Mouse (Mus musculus): ENCODE results near the gene Nr2e3.
"Not testable (repeated sequence)": the region's sequence is repeated elsewhere in the genome, so short reads cannot be mapped to it uniquely, and the experiment has no call there.

The Nr2e3 gene

DNA sequence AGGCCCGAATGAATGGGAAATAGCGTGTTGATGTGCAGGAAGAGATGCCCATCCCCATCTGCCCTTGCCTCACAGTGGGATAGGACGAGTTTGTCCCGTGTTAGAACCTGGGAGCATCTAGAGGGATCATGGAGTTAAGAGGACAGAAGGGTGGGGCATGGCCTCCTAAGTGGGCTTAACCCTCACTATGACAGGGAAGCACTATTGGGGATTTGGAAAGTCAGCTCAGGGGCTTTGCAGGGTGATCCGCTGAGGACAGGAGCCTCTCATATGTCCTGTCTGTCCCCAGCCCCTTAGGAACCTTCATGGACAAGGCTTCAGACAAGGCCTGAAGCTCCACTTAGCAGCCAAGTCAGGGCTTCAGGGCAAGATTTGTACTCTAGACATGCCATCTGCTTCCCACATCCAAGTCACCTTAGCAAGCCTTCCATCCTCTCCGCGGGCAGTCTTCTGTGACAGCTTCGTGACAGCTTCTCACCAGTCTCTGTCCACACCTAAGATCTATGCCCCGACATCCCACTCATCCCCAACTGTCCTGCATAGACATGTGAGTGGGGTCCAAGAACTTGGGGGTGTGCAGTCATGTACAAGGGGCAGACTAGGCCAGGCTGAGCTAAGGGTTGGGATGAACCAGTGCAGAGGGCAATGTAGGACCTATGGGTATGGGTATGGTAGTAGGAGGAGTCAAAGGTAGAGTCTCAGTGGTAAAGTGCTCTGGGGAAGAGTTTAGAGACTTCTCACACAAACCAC lies 9.3 kb downstream of the Nr2e3 start:
- DNase-seq (ENCODE audit: extremely low spot score, low spot score): no peak

DNA sequence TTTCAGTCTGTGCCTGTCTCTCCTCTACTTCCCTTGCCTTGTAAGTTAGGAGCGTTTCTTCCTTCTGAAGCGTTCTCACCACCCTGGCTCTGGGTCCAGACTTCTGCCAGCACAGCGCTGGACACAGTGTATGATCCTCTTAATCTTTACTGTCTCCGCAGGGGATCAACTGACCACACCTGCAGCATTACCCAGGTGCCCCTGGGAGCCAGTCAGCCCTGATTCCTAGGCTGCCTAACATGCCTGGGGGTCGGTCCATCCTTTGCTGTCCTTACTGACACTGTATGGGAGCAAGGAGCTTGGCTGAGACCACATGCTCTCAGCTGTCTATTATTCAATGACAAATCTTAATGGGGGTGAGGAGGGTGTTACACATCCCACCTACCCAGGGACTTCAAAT lies 10.5 kb downstream of the Nr2e3 start:
- DNase-seq (ENCODE audit: extremely low spot score, low spot score): no peak

DNA sequence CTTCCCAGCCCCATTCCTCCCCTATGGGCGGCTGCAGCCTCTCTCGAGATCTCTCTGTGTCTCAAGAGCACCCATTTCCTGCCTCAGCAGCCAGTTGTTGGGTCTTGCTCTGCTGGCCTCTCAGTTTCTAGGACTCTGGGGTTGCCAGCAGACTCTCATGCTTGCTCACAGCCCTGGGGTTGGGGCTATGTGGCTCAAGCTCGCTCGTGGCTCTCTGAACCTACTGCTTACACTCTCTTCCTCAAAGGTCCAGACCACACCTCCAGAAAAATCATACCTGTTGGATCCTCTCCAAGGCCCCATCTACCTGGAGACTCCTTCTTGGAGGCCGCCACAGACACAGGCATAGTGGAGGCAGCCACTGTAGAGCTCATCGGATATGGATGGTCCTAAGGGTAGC lies 10.9 kb downstream of the Nr2e3 start:
- DNase-seq (ENCODE audit: extremely low spot score, low spot score): no peak

DNA sequence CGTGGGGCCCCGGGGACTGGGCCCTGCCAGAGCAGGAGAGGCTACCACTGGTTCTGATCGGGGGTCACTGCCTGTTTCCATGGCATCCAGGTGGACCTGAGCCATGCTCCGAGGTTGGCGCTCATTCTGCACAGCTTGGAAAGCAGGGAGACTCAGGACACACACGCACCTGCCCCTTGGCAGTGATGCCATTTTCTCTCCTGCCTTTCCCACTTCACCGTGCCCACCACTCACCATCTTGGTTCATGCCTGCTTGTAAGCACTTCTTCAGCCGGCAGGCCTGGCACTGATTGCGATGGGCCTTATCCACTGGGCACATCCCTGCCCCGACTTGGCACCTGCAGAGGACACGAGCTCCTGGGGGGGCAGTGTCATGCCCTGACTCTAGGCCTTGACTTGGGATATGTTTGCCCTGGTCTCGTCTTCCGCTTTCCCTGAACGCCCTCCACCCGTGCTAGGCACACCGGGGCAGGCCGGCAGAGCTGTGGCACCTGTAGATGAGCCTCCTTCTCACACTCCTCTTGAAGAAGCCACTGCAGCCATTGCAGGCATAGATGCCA lies 11.7 kb downstream of the Nr2e3 start:
- DNase-seq (ENCODE audit: extremely low spot score, low spot score): no peak

DNA sequence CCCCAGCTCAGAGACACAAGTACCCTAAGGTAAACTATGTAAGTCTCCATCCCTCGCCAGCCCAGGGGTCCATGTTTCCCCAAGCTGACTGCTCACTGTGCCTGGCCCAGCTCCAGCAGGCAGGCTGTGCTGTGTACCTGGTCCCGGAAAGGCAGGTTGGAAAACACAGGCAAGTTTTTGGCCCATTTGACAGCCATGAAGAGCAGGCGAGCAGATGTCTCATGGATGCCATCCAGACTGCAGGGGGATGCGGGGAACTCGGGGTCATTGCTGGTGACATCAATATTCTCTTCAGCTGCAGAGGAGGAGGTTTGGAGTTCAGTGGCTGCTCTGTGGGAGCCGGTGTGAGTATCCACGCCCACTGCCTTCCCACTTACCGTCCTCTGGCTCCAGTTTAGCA lies 12.2 kb downstream of the Nr2e3 start:
- DNase-seq (ENCODE audit: extremely low spot score, low spot score): no peak

DNA sequence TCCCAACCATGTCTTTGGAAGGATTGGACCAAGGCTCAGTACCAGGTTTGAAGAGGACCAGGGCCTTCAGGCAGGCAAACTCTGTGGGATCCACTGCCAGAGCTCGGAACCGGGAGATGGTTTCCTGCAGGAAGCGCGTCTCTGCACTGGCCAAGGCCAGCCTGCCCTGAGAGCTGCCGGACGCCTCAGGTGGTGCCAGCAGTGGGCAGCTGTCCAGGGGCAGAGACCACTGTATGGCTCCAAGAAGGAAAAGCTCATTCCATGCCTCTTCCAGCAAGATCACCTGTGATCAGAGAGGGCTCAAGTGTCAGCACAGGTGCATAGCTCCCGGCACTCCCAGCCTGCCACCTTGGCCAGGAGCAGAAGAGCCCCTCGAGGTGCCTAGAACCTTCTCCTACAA lies 13.2 kb downstream of the Nr2e3 start:
- no peak for DNase-seq (ENCODE audit: extremely low spot score, low spot score)

DNA sequence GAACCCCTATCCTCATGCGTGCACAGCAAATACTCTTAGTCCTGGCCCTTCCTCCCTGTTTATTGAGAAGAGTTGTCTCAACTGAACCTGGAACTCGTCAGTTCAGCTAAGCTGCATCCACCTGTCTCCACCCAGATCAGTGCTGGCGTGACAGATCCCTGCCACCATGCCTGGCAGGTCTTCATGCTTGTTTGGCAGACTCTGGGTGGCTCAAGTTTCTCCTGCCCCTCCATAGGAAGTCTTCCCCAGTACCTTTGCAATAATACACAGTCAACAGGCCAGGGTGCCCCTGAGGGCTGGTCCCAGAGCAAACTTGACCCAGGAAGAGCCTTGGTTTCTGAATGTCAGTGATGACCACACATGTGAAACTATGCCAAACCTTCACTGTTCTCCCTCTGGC lies 15.2 kb downstream of the Nr2e3 start:
- no peak for DNase-seq (ENCODE audit: extremely low spot score, low spot score)

DNA sequence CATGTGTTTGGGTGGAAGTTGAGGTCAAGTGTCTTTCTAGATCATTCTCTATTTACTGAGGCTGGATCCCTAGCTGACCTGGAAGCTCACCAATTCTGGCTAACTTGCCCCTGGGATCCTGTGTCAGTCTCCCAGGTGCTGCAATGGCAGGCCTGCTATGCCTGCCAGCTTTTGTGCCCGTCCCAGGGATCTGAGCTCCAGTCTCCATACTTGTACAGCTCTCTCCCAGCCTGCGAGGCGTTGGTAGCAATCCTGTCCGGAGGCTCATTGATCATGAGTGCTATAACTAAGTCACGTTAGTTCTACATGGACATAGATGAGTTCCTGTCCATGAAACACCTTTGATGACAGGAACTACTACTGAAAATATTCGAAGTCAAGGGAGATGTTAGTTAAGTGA lies 16.6 kb downstream of the Nr2e3 start:
- DNase-seq (ENCODE audit: extremely low spot score, low spot score): no peak

DNA sequence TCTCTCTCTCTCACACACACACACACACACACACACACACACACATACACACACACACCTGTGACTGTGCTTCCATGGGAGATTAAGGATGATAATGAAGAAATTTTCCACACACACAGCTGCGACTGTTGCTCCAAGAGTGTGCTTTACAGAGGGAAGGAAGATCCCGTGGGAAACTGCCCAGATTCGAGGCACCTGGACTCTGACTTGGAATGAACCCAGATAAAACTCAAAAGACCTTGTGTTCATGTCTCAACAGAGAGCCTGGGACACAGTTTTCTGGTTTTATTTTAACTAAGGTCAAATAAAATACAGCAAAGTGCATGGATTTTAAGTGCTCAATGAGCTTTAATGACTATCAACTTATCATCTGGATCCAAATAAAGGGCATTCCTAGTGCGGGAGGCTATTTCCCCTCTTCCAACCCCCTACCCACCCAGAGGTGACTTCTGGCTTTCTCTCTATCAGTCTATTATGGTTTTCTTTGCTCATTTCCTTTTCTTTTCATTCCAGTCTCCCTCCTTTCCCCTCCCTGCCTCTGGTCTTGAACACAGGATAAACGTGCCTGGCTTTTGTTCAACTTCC lies 17.9 kb downstream of the Nr2e3 start:
- DNase-seq (ENCODE audit: extremely low spot score, low spot score): no peak

DNA sequence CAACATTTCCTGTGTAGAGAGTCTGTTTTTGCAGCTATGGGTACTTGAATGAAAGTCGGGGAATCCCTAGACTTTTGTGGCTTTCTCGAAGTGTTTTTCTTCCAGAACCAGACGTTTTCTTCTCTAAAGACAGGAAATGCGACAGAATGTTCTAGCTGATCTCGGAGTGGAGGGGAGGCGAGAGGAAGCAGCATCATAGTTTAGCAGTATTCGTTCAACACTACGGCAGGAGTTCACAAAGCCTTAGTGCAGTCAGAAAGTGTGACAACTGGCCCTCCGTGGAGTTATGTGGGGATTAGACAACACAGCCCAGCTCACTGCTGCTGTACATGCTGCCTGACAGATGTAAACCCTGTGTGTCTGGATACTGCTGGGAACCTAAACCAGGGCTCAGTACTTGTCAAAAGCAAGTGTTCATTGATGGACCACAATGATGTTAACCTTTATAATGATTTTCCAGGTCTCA lies 18.5 kb downstream of the Nr2e3 start:
- peak; percentile 12 for DNase-seq (ENCODE audit: extremely low spot score, low spot score)

DNA sequence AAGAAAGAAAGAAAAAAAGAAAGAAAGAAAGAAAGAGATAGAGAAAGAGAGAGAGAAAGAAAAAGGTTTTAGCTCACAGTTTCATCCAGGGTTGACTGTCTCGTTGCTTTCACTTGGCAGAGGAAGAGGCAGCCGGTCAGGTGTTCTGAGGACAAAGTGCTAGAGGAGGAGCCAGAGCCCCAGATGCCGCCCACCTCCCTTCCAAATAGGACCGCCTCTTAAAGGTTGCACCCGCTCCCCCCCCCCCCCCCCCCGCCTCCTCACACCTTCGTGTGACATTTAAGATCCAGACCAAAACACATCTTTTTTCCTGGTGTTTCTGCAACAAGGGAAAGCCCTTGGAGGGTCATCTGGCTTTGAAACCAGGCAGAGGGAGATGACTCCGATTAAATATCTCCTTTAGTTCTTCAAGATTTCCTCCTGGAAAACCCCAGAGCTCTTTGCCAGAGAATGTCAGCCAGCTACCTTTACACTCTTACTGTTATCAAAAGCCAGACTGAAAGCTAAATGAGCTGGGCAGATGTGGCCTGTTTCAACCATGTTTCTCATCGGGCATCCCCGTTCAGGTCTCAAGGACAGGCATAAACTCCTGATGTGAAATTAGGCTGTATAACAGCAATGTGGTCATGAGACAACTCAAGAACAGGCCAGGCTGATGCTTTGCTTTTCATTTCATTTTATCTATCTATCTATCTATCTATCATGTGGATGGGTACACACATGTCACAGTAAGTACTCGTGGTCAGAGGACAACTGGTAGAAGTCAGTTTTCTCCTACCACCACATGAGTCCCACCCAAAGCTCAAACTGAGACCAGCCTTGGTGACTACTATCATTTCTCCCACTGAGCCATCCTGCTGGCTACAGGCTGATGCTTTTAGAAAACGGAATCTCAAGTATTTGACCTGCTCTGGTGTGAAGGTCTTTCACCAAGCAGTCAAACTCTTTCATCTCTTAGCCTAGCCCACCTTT lies 19.3 kb downstream of the Nr2e3 start:
- peak; percentile 13 for DNase-seq (ENCODE audit: extremely low spot score, low spot score)

DNA sequence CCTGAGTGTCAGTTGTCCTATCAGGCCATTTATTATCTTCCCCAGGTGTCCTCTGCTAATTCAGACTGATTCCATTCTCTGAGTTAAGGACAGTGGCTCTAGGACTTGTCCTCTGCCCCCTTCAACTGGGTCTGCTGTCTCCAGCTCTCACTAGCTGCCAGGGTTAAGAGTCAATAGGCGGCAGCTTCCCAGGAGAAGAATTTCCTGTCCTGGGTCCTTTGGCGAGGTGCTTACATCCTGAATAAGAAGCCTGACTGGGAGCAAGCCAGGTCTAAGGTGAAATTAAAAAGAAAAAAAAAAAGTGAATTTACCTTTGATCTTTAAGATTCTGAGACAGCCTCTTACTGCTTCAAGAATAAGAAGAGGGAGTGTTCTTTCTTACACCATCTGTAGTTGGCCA lies 20.8 kb downstream of the Nr2e3 start:
- DNase-seq (ENCODE audit: extremely low spot score, low spot score): no peak

DNA sequence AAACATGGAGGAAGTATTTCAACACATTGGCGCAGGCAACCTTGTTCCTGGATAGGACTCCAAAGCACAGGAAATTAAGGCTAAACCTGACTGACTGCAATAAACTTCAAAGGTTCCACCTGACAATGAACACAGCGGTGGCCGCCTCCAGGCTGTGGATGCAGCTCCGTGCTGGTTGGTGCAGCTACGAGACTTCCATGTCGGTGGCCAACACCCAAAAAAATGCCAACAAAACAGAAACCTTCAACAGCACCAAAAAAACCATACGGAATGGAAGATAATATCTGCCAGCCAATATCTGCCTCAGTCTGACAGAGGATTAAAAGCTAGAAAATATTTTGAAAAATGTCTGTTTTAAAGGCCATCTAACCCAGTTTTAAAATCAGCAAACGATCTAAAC lies 21.9 kb downstream of the Nr2e3 start:
- DNase-seq (ENCODE audit: extremely low spot score, low spot score): no peak

DNA sequence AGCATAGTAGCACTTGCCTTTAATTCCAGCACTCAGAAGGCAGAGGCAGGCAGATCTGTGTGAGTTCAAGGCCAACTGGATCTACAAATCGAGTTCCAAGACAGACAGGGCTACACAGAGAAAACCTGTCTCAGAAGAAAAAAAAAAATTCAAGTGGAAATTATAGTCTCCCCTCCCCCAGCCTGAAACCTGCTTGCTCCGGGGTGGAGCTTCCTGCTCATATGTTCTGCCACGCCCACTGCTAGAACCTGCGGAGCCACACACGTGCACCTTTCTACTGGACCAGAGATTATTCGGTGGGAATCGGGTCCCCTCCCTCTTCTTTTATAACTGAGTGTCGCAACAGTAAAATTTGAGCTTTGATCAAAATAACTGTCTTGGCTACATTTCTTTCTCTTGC lies 24.6 kb downstream of the Nr2e3 start:
- DNase-seq (ENCODE audit: extremely low spot score, low spot score): not testable (repeated sequence)

DNA sequence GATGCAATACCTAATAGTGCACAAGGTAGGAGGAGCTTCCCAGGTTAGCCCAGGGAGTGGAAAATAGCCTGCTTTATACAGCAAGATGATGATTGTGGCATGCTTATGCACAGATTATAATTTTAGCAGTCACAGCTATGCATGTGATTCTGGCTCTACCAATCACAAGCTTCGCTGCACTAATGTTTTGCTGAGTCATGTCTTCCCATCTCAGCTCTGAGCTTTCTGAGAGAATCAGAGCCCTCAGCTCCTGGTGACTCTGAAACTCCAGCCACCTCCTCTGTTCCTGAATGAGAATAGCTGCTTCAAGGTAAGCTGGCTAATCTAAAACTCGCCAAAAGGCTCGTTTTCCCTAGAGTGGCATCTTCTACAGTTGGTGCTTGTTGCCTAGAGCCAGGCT lies 30.2 kb downstream of the Nr2e3 start:
- DNase-seq (ENCODE audit: extremely low spot score, low spot score): no peak

DNA sequence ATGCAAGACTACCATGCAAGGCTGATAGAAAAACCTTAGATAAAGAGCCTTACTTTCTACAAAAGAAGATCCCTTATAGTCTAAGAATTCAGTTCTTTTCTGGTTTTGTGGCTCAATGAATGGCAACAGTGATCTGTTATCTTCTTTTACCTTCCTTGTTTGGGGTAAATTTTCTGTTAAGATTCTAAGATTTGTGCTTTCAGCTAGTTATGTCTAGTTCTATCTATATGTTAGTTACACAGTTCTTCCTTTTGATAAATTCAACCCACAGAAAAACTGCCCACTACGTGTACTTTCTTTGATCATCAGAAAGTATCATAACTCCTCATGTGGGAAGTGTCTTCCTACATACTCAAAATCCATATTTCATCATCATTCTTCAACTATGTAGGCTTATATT lies 45.7 kb downstream of the Nr2e3 start:
- DNase-seq (ENCODE audit: extremely low spot score, low spot score): no peak

DNA sequence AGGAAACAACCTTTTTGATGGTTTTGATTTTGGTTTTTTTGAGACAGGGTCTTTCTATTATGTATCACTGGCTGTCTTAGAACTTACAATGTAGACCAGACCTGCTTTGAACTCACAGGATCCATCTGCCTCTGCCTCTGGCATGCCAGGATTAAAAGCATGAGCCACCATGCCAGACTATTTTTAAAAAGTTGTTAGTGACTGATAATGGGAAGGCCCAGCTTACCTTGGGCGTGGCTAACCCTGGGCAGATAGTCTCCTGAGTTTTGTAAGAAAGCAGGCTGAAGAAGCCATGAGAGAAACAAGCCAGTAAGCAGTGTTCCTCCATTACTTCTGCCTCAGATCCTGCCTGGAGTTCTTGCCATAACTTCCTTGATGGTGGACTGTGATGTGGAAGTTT lies 57.1 kb downstream of the Nr2e3 start:
- no peak for DNase-seq (ENCODE audit: extremely low spot score, low spot score)

Measured in neural tube, embryonic 10.5 days (tissue).